Mouse (Mus musculus) liver, embryonic 13.5 days (tissue): ENCODE results near the gene Pemt. TPM values are rescaled to one million over a fixed set of nuclear protein-coding genes. Genes with fewer than 3 reads are reported as not detected.

Experiments used
- ATAC-seq: fragments of 200-750 bp; cut with Nextera tagmentation; 2 replicates; pipeline ENCODE4 v1.8.0; 2017; ENCODE audit warnings: low read depth, mild to moderate bottlenecking, moderate number of reproducible peaks, moderate library complexity
- DNase-seq: peaks from one replicate; pipeline ENCODE4 v3.0.0; 2022
- H3K27ac ChIP-seq: fragments of 300-500 bp; sonication (generic); 2 replicates; pipeline ENCODE4 v1.5.1; 2015; ENCODE audit warnings: moderate library complexity, mild to moderate bottlenecking, inconsistent platforms
- H3K27me3 ChIP-seq: fragments of 300-500 bp; sonication (generic); 2 replicates; pipeline ENCODE4 v1.6.1; 2015; ENCODE audit warnings: mild to moderate bottlenecking, inconsistent platforms
- H3K36me3 ChIP-seq: fragments of 300-500 bp; sonication (generic); 2 replicates; pipeline ENCODE4 v1.6.1; 2015; ENCODE audit warnings: mild to moderate bottlenecking, inconsistent platforms
- H3K4me1 ChIP-seq: fragments of 300-500 bp; sonication (generic); replicated peaks from 2 replicates; pipeline ENCODE4 v1.6.1; 2015; ENCODE audit warnings: inconsistent platforms
- H3K4me2 ChIP-seq: fragments of 300-500 bp; sonication (generic); 2 replicates; pipeline ENCODE4 v1.6.1; 2015; ENCODE audit warnings: inconsistent platforms, mild to moderate bottlenecking, moderate library complexity
- H3K4me3 ChIP-seq: fragments of 300-500 bp; sonication (generic); replicated peaks from 2 replicates; pipeline ENCODE4 v1.5.1; 2015; ENCODE audit warnings: mild to moderate bottlenecking, inconsistent platforms
- H3K9ac ChIP-seq: fragments of 300-500 bp; sonication (generic); 2 replicates; pipeline ENCODE4 v1.6.1; 2015; ENCODE audit warnings: mild to moderate bottlenecking, inconsistent platforms
- H3K9me3 ChIP-seq: fragments of 300-500 bp; sonication (generic); replicated peaks from 2 replicates; pipeline ENCODE4 v1.6.1; 2016; ENCODE audit warnings: inconsistent platforms
- WGBS: fragments of 180-500 bp; shearing (Covaris S2); methylation state at CpG from one replicate; pipeline ENCODE4 v1.1.7; 2015; ENCODE audit not compliant: insufficient replicate concordance; 5-methylcytosine and 5-hydroxymethylcytosine counted together
- polyA plus RNA-seq: library from polyadenylated mRNA; unstranded; fragments of >200 nt; fragmentation: Nextera tagmentation; extraction: Ambion mirVana; gene quantifications from 2 replicates; pipeline ENCODE4 v1.2.1, GENCODE M21; 2015

Pemt gene
- polyA plus RNA-seq, 1 experiment from 2014 or later = 7.7 TPM

DNA sequence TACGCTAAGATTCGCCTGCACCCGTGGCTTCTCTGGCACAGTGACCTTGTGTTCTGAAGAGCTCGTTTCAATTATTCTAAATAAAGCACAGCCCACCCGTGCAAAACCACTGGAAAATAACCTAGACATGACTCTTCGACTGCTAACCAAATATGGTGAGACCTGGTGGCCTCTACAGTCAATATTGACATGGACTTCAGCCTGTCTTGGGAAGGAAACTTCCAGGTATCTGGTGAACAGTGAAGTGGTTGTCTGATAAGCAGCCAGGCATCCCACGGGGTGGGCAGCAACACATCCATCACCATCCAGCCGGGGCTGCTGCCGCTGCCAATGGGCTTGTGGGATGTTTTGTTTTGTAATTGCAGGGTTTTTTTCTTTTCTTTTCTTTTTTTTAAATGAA, 52.0 kb downstream of the Pemt start:
- Histone ChIP-seq H3K9ac (no peak overlapping the region), H3K4me2 (no peak overlapping the region), H3K27ac (no peak overlapping the region), H3K4me3 (no peak overlapping the region), H3K27me3 (no peaks in the 10 kb centered on the region), H3K4me1 (no peaks in the 10 kb centered on the region), H3K9me3 (no peaks in the 10 kb centered on the region), H3K36me3 (no peaks in the 10 kb centered on the region)
- ATAC-seq (no peak), DNase-seq (no peak)
- 51% methylated on average over 9 of the region's 9 CpGs for WGBS

DNA sequence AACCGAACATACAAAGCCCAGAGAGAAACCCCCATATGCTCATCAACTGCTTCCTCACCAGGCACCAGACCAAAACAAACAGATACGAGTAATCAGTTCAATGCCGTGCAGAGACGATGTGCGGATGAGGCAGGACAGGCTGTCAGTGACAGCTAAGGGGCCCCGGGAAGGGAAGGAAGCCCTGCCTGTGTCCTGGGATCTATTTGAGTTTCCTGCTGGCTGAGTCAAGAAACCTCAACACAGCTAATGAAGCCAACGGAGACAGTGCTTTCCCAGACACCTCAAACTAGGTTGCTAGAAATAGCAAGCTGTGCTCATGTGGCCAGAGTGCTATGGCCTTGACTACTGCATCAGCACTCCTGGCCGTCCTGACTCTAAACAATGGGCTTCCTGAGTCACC, 54.9 kb downstream of the Pemt start:
- Histone ChIP-seq H3K4me2 (no peak overlapping the region), H3K27ac (no peak overlapping the region), H3K4me1 (no peaks in the 10 kb centered on the region), H3K9ac (no peak overlapping the region), H3K27me3 (no peaks in the 10 kb centered on the region), H3K36me3 (no peaks in the 10 kb centered on the region), H3K9me3 (no peaks in the 10 kb centered on the region), H3K4me3 (no peak overlapping the region)
- DNase-seq (no peak), ATAC-seq (no peak)
- WGBS = 41% methylated on average over 8 of the region's 8 CpGs

DNA sequence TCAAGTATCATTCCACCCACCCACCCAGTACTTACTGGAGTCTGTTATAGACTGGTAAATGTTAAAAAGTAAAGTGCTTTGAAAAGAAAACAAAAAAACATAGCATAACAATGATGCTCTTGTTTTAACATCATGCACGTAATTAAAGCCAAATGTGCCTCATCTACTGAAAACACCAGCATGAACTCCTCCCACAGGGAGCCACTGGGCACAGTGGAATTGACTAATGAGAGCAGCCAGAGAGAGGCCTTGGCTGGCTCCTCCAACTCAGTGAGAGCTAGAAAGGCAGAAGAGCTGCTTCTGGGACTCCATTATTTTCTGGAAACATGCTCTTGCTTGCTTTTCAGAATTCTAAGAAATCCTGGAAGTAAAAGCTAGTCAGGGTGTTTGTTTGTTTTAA, 56.9 kb downstream of the Pemt start:
- no peaks in the 10 kb centered on the region for H3K27me3 ChIP-seq
- H3K27ac ChIP-seq = no peak overlapping the region
- H3K9me3 ChIP-seq = no peaks in the 10 kb centered on the region
- H3K36me3 ChIP-seq = no peaks in the 10 kb centered on the region
- 85% methylated on average over 1 of the region's 1 CpGs for WGBS
- no peak for ATAC-seq
- H3K4me1 ChIP-seq = no peaks in the 10 kb centered on the region
- no peak overlapping the region for H3K9ac ChIP-seq
- no peak overlapping the region for H3K4me2 ChIP-seq
- DNase-seq = no peak
- H3K4me3 ChIP-seq = no peak overlapping the region

DNA sequence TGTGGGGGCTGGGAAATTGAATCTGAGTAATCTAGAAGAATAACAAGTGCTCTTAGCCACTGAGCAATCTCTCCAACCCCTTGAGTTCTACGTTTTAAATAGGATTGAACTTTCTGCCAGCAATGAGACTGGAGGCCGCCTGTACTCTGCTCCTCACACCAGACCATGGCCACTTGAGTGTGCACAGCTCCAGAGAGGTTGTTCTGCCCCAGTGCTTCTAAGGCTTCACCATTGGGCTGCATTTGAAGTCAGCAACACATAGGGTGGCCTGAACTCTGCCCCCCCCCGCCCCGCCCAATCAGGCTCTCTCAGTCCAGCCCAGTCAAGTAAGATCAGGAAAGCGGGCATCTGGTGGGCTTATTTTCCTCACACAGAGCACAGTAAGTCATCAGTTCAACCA, 68.5 kb downstream of the Pemt start:
- Histone ChIP-seq H3K9ac (no peak overlapping the region), H3K9me3 (no peaks in the 10 kb centered on the region), H3K36me3 (no peaks in the 10 kb centered on the region), H3K4me3 (no peak overlapping the region), H3K27ac (no peak overlapping the region), H3K27me3 (no peaks in the 10 kb centered on the region), H3K4me2 (no peak overlapping the region), H3K4me1 (no peaks in the 10 kb centered on the region)
- ATAC-seq (no peak), DNase-seq (no peak)
- WGBS = 74% methylated on average over 5 of the region's 5 CpGs

DNA sequence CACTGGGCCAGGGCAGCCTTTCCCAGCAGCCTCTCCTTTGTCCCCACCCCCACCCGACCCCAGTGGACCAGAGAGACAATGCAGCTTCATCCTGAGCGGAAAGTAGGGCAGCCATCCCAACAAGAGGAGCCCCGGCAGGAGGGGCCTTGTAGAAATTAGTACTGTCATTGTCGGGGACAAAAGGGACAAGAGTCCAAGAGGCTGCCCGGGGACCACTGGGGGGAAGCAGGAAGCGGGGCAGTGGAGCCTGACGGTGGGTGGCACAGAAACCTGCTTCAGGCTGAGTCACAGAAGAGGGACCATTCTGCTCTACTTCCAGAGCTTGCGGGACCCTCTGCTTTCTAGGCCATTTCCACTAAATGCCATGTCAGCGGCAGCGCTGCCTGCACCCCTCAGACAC, 71.0 kb downstream of the Pemt start:
- no peak for DNase-seq
- no peak overlapping the region for H3K27ac ChIP-seq
- H3K4me1 ChIP-seq = no peaks in the 10 kb centered on the region
- 56% methylated on average over 10 of the region's 10 CpGs for WGBS
- no peak overlapping the region for H3K4me2 ChIP-seq
- H3K36me3 ChIP-seq = no peaks in the 10 kb centered on the region
- H3K4me3 ChIP-seq = no peak overlapping the region
- no peaks in the 10 kb centered on the region for H3K27me3 ChIP-seq
- no peak overlapping the region for H3K9ac ChIP-seq
- H3K9me3 ChIP-seq = no peaks in the 10 kb centered on the region
- no peak for ATAC-seq

DNA sequence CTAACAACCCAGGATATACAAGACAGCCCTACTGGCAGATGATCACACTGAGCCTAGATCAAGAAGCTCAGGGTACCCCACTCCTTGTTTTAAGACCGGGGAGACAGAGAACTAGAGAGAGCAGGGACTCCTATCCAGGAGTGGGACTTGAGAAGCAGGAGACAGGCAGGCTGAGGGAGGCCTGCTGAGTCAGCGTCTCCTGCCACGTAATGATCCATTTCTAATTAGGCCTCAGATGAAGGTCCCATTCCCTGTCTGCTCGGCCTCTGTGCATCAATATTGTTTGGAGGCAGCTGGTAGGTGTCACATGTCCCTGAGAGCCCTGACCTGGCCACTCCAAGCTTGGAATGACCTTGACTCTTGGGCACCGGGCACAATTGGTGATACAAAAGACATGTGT, 72.9 kb downstream of the Pemt start:
- Histone ChIP-seq H3K9ac (no peak overlapping the region), H3K4me2 (no peak overlapping the region), H3K4me1 (no peaks in the 10 kb centered on the region), H3K4me3 (no peak overlapping the region), H3K9me3 (no peaks in the 10 kb centered on the region), H3K36me3 (no peaks in the 10 kb centered on the region), H3K27ac (no peak overlapping the region), H3K27me3 (0 out of 2 replicates have a peak, but pooled peaks cover 4% of the 10 kb centered on the region)
- DNase-seq (no peak), ATAC-seq (no peak)
- 68% methylated on average over 5 of the region's 5 CpGs for WGBS

DNA sequence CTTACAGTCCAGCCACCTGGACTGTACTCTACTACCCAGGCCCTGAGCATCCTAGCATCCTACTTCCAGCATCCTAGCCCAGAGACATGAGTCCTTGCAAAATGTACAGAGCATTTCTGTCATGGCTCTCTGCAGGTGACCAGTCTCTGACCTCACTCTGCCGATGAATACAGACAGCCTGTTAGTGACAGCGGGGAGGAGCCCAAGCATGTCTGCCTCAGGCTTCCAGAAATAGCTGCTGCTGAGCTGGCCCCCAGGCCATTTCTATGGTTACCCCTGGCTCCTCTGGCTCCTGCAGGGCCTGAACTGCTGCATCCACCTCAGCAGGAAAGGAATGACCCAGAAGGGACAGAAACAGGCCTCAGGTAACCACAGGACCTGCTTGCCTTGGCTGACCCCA, 74.6 kb downstream of the Pemt start:
- 78% methylated on average over 2 of the region's 2 CpGs for WGBS
- H3K4me3 ChIP-seq = no peak overlapping the region
- H3K27me3 ChIP-seq = peaks cover 5% of the 10 kb centered on the region; the same call in 1 of the 2 replicates
- no peak overlapping the region for H3K4me2 ChIP-seq
- no peak overlapping the region for H3K9ac ChIP-seq
- H3K4me1 ChIP-seq = peaks cover under 1% of the 10 kb centered on the region
- no peak overlapping the region for H3K27ac ChIP-seq
- no peaks in the 10 kb centered on the region for H3K9me3 ChIP-seq
- H3K36me3 ChIP-seq = no peaks in the 10 kb centered on the region
- no peak for DNase-seq
- no peak for ATAC-seq

GRCm38 (mm10) chr11:59970780-59971179, 75.5 kb downstream of the Pemt start:
- H3K27me3 ChIP-seq = peaks cover 11% of the 10 kb centered on the region
- no peaks in the 10 kb centered on the region for H3K9me3 ChIP-seq
- no peak overlapping the region for H3K9ac ChIP-seq
- ATAC-seq = no peak
- H3K4me3 ChIP-seq = no peak overlapping the region
- no peak overlapping the region for H3K4me2 ChIP-seq
- 73% methylated on average over 5 of the region's 5 CpGs for WGBS
- no peak for DNase-seq
- H3K4me1 ChIP-seq = peaks cover 9% of the 10 kb centered on the region
- no peak overlapping the region for H3K27ac ChIP-seq
- H3K36me3 ChIP-seq = no peaks in the 10 kb centered on the region

DNA sequence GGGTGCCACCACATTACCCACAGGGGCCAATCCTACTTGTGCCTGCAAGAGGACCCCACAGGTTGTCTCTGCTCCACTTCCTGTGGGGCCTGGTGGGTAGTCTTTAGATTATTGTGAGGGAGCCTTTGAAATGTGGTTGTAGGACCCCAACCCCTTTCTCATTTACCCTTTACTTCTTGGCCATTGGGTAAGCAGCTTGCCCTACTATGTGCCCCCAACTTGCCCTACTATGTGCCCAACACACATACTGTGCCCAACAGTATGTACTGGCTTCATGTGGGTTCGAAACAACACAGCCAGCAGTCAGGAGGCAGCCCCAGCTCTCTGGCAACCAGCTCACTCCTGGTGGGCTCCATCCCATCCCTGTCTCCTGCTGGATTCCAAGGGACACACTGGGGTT, 78.5 kb downstream of the Pemt start:
- H3K4me1 ChIP-seq = peaks cover 34% of the 10 kb centered on the region
- H3K27ac ChIP-seq = no peak overlapping the region
- no peak for ATAC-seq
- no peaks in the 10 kb centered on the region for H3K9me3 ChIP-seq
- no peak for DNase-seq
- 77% methylated on average over 1 of the region's 1 CpGs for WGBS
- no peak overlapping the region for H3K4me3 ChIP-seq
- 0 out of 2 replicates have a peak, but pooled peaks cover under 1% of the 10 kb centered on the region for H3K36me3 ChIP-seq
- H3K9ac ChIP-seq = no peak overlapping the region
- no peak overlapping the region for H3K4me2 ChIP-seq
- H3K27me3 ChIP-seq = peaks cover 41% of the 10 kb centered on the region

DNA sequence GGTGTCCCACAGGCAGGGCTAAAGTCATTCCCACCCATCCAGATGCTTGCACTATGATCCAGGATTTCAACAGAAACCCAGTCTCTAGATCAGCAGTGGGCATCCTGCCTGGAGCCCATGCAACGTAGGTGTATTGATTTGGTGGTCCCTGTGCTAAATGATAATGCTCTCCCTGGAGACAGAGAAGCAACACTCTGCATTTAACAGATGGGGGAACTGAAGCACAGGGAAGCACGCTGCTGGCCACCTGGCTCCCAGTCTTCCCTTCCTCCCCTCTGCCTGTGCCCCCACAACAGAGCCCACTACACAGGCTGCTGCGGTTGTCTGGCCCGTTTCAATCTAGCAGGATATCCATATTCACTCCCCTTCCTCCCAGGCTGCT, 80.2 kb downstream of the Pemt start:
- no peak for ATAC-seq
- no peak overlapping the region for H3K4me2 ChIP-seq

GRCm38 (mm10) chr11:59965227-59966101, 80.8 kb downstream of the Pemt start:
- Histone ChIP-seq H3K4me2 (peak overlapping the region; percentile 83), H3K9me3 (no peaks in the 10 kb centered on the region), H3K4me1 (peaks cover 39% of the 10 kb centered on the region), H3K36me3 (peaks cover 21% of the 10 kb centered on the region), H3K4me3 (peak overlapping the region; percentile 58), H3K27ac (no peak overlapping the region), H3K27me3 (peaks cover 51% of the 10 kb centered on the region), H3K9ac (peak overlapping the region; percentile 62)
- DNase-seq = peak; percentile 50
- WGBS = 26% methylated on average over 25 of the region's 25 CpGs
- ATAC-seq = peak; percentile 68

More for the DNA sequence above, 80.2 kb downstream of the Pemt start:
- H3K36me3 ChIP-seq = peaks cover 15% of the 10 kb centered on the region
- 30% methylated on average over 4 of the region's 4 CpGs for WGBS
- peaks cover 34% of the 10 kb centered on the region for H3K4me1 ChIP-seq
- no peak overlapping the region for H3K4me3 ChIP-seq
- H3K27me3 ChIP-seq = peaks cover 51% of the 10 kb centered on the region
- DNase-seq = no peak
- no peak overlapping the region for H3K27ac ChIP-seq
- H3K9me3 ChIP-seq = no peaks in the 10 kb centered on the region
- no peak overlapping the region for H3K9ac ChIP-seq

GRCm38 (mm10) chr11:59964818-59965217, 81.5 kb downstream of the Pemt start, which contains the start of gene Rasd1:
Rasd1 (minus strand) TSS chr11:59964944.
- Histone ChIP-seq H3K4me3 (peak within 1 kb of the TSS; percentile 58), H3K9ac (peak within 1 kb of the TSS; percentile 62), H3K27ac (no peak within 1 kb of the TSS), H3K27me3 (peaks cover 51% of the 10 kb centered on the region), H3K9me3 (no peaks in the 10 kb centered on the region), H3K4me2 (peak within 1 kb of the TSS; percentile 83), H3K36me3 (peaks cover 26% of the 10 kb centered on the region), H3K4me1 (peaks cover 44% of the 10 kb centered on the region)
- DNase-seq (peak; percentile 76), ATAC-seq (peak; percentile 86)
- WGBS = under 1% methylated on average over 28 of the region's 28 CpGs
